Mouse (Mus musculus): ENCODE data around the gene Ftsj1. TPM values are rescaled to one million over a fixed set of nuclear protein-coding genes. Genes with fewer than 3 reads are reported as not detected.
A peak's percentile ranks its signal among the peaks of the same experiment; 100 is the strongest.

Ftsj1 gene
- polyA plus RNA-seq, 1 experiment from 2014 or later, result 42.2 TPM

DNA sequence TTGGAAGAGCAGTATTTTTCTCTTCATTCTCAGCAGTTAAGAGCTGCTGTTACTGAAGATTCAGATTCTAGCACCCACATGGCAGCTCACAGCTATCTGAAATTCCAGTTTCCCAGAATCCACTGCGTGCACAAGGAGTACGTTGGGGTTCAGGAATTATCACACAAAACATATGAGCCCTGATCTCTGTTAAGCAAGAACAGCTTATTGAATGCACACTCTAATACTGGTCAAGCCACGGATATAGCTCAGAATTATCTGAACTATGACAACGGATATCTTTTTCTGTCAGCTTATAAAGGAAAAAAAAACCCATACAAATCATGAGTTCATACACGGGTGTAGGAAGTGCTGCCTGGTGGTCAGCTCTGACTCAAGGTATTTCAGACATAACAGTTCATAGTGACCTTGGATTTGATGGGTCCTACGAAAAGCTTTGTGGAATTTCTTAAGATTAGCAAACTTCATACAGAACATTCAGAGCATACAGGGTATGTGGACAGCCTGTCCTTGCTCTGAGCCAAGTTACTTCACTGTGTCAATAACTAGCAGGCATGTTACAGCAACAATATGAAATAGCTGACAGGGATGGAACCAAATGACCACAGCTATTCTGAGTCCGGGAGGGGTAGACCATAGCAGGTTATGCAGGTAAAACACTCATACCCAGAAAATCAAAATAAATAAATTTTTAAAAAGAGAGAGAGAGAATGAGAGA, 40.6 kb downstream of the Ftsj1 start:
- no peak overlapping the region for H3K27ac ChIP-seq
- H3K36me3 ChIP-seq, result no peaks in the 10 kb centered on the region
- no peak for ATAC-seq
- WGBS (ENCODE audit: insufficient replicate concordance), result 51% methylated on average over 7 of the region's 7 CpGs
- no peak overlapping the region for H3K9ac ChIP-seq
- H3K4me3 ChIP-seq, result no peak overlapping the region
- H3K4me1 ChIP-seq, result peaks cover 7% of the 10 kb centered on the region; the same call in 1 of the 2 replicates
- H3K4me2 ChIP-seq, result no peak overlapping the region
- no peaks in the 10 kb centered on the region for H3K9me3 ChIP-seq (replicated peaks)
- peaks cover 16% of the 10 kb centered on the region for H3K27me3 ChIP-seq (replicated peaks)

DNA sequence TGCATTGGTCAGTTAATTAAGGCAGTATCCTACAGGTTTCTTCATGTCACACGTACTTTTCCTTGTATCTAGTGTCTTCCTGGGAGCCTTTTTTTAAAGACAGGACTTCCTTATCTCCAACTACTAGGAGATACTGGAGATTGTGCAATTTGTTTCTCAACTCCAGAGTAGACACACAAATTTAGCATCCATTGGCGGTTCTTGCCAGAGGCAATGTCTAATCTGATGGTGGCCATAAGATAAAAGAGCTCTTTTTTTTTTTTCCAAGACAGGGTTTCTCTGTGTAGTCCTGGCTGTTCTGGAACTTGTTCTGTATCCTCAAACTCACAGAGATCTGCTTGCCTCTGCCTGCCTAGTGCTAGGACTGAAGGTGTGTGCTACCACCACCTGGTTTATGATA, 42.5 kb downstream of the Ftsj1 start:
- Histone ChIP-seq H3K4me3 (no peak overlapping the region), H3K4me1 (peaks cover 7% of the 10 kb centered on the region; the same call in 1 of the 2 replicates), H3K4me2 (no peak overlapping the region), H3K27me3 (replicated peaks) (peaks cover 33% of the 10 kb centered on the region), H3K36me3 (no peaks in the 10 kb centered on the region), H3K27ac (no peak overlapping the region), H3K9me3 (replicated peaks) (no peaks in the 10 kb centered on the region), H3K9ac (no peak overlapping the region)
- 34% methylated on average over 2 of the region's 2 CpGs for WGBS (ENCODE audit: insufficient replicate concordance)
- no peak for ATAC-seq

DNA sequence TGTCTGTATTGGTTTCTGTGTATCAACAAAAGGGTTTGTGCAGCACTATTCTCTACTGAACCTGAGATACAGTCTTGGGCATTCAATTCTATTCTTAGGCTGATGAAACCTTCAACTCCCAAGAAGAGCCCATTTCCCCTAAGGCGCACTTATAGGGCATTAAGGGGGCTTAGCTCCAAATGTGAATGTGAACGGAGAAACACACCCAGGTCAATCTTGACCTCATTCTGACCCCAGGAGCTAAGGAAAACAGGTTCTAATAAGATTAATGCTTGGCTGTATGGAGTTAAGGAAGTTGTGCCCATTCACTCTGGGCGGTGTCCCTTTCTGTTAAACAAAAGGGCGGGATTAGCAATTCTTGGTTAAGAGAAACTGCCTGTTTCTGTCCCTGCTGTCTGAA, 45.0 kb downstream of the Ftsj1 start:
- H3K9me3 ChIP-seq (replicated peaks), result no peaks in the 10 kb centered on the region
- peak overlapping the region; percentile 71 for H3K4me2 ChIP-seq
- H3K27me3 ChIP-seq (replicated peaks), result peaks cover 37% of the 10 kb centered on the region
- peaks cover 7% of the 10 kb centered on the region; the same call in 1 of the 2 replicates for H3K4me1 ChIP-seq
- no peaks in the 10 kb centered on the region for H3K36me3 ChIP-seq
- WGBS (ENCODE audit: insufficient replicate concordance), result 29% methylated on average over 4 of the region's 4 CpGs
- H3K4me3 ChIP-seq, result no peak overlapping the region
- no peak overlapping the region for H3K9ac ChIP-seq
- no peak for ATAC-seq
- H3K27ac ChIP-seq, result no peak overlapping the region

DNA sequence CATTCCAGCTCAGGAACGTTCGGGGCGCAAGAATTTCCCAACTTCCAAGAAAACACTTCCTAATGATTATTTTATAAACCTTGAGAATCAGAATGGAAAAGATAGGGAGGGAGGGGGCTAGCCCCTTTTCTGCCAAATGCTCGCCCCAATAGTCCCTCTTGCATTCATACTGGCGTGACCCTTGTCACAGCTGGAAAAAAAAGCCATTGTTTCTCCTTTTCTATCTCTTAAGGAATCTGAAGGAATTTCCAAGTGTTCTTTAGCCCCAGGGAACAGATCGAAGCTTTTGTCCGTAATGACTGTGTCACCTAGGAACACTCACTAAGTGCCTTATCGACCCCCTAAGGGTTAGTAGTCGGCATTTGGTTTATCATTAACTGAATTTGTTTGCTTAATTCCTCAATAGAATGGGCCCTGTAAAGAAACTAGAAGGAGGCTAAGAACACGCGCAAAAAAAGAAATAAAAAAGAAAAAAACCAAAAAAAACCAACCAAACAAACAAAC, 45.5 kb downstream of the Ftsj1 start:
- H3K27ac ChIP-seq, result no peak overlapping the region
- no peak overlapping the region; the same call in 1 of the 2 replicates for H3K9ac ChIP-seq
- H3K27me3 ChIP-seq (replicated peaks), result peaks cover 37% of the 10 kb centered on the region
- H3K4me2 ChIP-seq, result peak overlapping the region; percentile 71
- 13% methylated on average over 11 of the region's 11 CpGs for WGBS (ENCODE audit: insufficient replicate concordance)
- no peak for ATAC-seq
- H3K36me3 ChIP-seq, result no peaks in the 10 kb centered on the region
- peaks cover 7% of the 10 kb centered on the region; the same call in 1 of the 2 replicates for H3K4me1 ChIP-seq
- H3K4me3 ChIP-seq, result peak overlapping the region; percentile 50
- no peaks in the 10 kb centered on the region for H3K9me3 ChIP-seq (replicated peaks)

DNA sequence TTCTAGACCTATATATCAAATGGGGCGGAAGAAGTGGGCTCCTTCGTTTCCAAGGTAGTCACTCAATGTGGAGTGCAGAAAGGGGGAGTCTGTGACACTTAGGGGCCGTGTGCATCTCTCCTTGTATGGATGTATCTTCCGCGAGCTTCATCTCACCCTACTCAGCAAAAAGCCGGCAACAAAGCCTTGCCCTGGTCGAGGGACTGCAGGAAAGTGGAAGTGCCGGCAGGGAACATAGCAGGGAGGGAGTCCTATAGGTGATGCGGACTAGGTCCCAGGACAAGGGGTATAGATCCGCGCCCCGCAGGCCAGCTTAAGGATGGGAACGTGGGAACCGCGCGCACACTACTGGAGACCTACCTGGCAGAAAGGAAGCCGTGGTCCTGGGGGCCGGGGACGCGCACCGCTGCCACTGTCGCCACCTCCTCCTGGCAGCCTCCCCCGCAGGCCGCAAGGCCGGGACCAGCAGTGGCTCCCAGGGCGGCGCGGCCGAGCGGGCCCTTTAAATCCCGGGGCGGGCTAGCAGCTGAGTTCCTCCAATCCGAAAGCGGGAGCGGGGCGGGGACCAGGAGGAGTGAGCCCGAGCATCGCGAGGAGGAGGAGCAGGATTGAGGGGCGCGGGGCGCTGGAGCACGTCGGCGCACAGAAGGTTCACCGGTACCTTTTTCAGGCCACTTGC, 46.1 kb downstream of the Ftsj1 start, which contains the start of gene Porcn:
Porcn (minus strand) TSS at position 511 of the 679 bp plus-strand sequence.
- Histone ChIP-seq H3K4me3 (peak within 1 kb of the TSS; percentile 50), H3K27ac (no peak within 1 kb of the TSS), H3K4me1 (peaks cover 7% of the 10 kb centered on the region; the same call in 1 of the 2 replicates), H3K27me3 (replicated peaks) (peaks cover 37% of the 10 kb centered on the region), H3K9ac (peak within 1 kb of the TSS; percentile 64), H3K9me3 (replicated peaks) (no peaks in the 10 kb centered on the region), H3K4me2 (peak within 1 kb of the TSS; percentile 71), H3K36me3 (no peaks in the 10 kb centered on the region)
- peak; percentile 88 for ATAC-seq
- WGBS (ENCODE audit: insufficient replicate concordance), result 9% methylated on average over 41 of the region's 46 CpGs

DNA sequence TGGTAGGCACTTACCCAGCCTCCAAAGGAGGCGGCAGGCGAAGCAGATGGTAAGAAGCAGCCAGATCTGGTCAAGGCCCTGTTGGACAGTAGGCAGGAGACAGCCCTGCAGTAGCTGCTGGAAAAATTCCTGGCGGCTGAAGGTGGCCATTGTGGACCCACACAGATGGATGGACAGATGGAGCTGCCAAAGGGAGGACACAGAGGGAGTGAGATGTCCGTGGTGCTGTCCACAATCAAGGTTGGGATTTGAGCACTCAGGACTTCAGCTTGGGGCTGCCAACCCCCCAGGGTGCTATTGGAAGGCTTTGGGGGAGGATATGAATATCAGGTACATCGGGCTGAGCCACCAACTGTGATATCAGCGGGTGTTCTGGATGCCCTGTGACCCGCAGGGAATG, 46.7 kb downstream of the Ftsj1 start:
- Histone ChIP-seq H3K9me3 (replicated peaks) (no peaks in the 10 kb centered on the region), H3K27me3 (replicated peaks) (peaks cover 33% of the 10 kb centered on the region), H3K27ac (no peak overlapping the region), H3K4me2 (peak overlapping the region; percentile 71), H3K36me3 (no peaks in the 10 kb centered on the region), H3K9ac (no peak overlapping the region), H3K4me3 (peak overlapping the region; percentile 50; the same call in 1 of the 2 replicates), H3K4me1 (peaks cover 7% of the 10 kb centered on the region; the same call in 1 of the 2 replicates)
- WGBS (ENCODE audit: insufficient replicate concordance), result 27% methylated on average over 7 of the region's 7 CpGs
- no peak for ATAC-seq

DNA sequence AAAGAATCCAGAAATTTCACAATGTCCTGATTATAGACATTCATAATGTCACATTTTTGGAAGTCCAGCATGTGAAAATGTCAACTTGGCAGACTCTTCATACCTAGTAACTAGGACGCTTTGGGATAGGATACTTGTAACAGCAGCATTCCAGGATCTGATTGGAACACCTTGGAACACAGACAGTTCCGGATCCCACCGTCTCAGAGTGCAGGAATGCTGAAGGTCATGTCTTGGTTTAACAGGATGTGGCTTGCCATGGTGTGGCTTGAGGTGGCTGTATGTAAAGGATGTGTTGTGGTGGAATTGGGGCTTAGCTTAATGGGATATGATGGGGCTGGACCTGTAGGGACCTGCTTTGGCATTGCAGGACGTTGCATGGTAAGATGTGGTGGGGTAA, 47.1 kb downstream of the Ftsj1 start:
- H3K9me3 ChIP-seq (replicated peaks), result no peaks in the 10 kb centered on the region
- no peak for ATAC-seq
- no peak overlapping the region for H3K9ac ChIP-seq
- WGBS (ENCODE audit: insufficient replicate concordance), result 54% methylated on average over 4 of the region's 4 CpGs
- no peak overlapping the region for H3K4me3 ChIP-seq
- no peaks in the 10 kb centered on the region for H3K36me3 ChIP-seq
- H3K4me1 ChIP-seq, result peaks cover 7% of the 10 kb centered on the region; the same call in 1 of the 2 replicates
- peaks cover 33% of the 10 kb centered on the region for H3K27me3 ChIP-seq (replicated peaks)
- no peak overlapping the region for H3K4me2 ChIP-seq
- H3K27ac ChIP-seq, result no peak overlapping the region

DNA sequence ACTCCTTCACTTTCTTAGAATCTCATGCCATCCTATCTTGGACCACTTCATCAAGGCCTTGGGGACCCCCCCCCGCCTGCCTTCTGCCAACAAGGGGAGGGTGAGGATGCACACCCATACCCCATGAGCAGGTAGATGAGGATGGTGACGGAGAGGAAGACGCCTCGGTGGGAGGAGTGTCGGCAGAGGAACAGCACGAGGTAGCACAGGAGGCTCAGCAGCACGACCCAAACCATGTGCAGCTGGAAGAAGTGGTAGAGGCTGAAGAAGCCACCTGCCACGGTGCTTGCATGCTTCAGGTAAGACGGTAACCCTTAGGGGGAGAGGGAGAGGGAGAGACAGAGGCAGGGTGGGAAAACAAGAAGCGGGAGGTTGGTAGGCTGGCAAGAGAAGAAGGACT, 48.1 kb downstream of the Ftsj1 start:
- H3K27ac ChIP-seq, result no peak overlapping the region
- no peaks in the 10 kb centered on the region for H3K36me3 ChIP-seq
- no peak for ATAC-seq
- no peaks in the 10 kb centered on the region for H3K9me3 ChIP-seq (replicated peaks)
- no peak overlapping the region for H3K4me2 ChIP-seq
- H3K9ac ChIP-seq, result no peak overlapping the region
- peaks cover 7% of the 10 kb centered on the region; the same call in 1 of the 2 replicates for H3K4me1 ChIP-seq
- H3K27me3 ChIP-seq (replicated peaks), result peaks cover 33% of the 10 kb centered on the region
- 66% methylated on average over 10 of the region's 10 CpGs for WGBS (ENCODE audit: insufficient replicate concordance)
- no peak overlapping the region for H3K4me3 ChIP-seq

DNA sequence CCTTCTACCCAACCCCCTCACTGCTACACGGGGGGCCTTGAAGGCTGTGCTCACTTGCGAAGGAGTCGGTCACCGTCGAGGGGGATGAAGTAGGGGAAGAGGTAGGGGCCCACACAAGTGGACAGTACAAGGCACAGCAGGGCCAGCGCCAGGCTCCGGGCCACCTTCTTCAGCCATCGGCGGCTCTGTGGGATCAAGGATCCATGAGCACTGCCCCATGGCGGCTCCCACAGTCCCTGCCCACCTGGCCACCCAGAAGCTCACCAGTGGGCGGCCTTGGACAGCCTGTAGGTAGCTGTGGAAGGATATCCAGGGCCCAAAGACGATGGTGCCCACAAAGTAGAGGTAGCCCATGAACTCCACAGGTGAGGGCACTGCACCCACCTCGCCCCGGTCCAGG, 49.1 kb downstream of the Ftsj1 start:
- H3K27me3 ChIP-seq (replicated peaks), result peaks cover 33% of the 10 kb centered on the region
- ATAC-seq, result no peak
- no peak overlapping the region for H3K4me2 ChIP-seq
- H3K4me1 ChIP-seq, result peaks cover 7% of the 10 kb centered on the region; the same call in 1 of the 2 replicates
- WGBS (ENCODE audit: insufficient replicate concordance), result 75% methylated on average over 13 of the region's 14 CpGs
- H3K9me3 ChIP-seq (replicated peaks), result no peaks in the 10 kb centered on the region
- no peak overlapping the region for H3K4me3 ChIP-seq
- H3K9ac ChIP-seq, result no peak overlapping the region
- no peak overlapping the region for H3K27ac ChIP-seq
- H3K36me3 ChIP-seq, result no peaks in the 10 kb centered on the region

DNA sequence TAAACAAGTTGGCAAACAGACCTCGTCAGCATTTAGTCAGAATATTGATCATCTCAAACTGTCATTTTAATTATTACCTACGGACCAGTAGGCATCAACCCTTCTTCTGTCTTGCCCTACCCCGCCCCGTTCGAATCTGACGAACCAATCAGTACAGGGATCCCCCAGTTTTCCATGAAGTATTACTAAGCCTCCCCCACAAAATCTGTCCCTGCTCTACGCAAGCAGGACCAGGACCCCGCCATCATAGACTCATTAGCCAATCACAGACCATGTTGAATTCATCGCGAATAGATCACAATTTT, 58.8 kb downstream of the Ftsj1 start, which contains the start of gene Ebp:
Ebp (minus strand) TSS at position 94 of the 305 bp plus-strand sequence.
- H3K4me2 ChIP-seq, result peak within 1 kb of the TSS; percentile 79
- H3K36me3 ChIP-seq, result 0 out of 2 replicates have a peak, but pooled peaks cover 3% of the 10 kb centered on the region
- WGBS (ENCODE audit: insufficient replicate concordance), result 16% methylated on average over 10 of the region's 10 CpGs
- peaks cover 9% of the 10 kb centered on the region for H3K4me1 ChIP-seq
- peak; percentile 2; the same call in 1 of the 2 replicates for ATAC-seq
- peak within 1 kb of the TSS; percentile 80 for H3K27ac ChIP-seq
- no peaks in the 10 kb centered on the region for H3K27me3 ChIP-seq (replicated peaks)
- H3K4me3 ChIP-seq, result peak within 1 kb of the TSS; percentile 73
- H3K9me3 ChIP-seq (replicated peaks), result no peaks in the 10 kb centered on the region
- peak within 1 kb of the TSS; percentile 82 for H3K9ac ChIP-seq

DNA sequence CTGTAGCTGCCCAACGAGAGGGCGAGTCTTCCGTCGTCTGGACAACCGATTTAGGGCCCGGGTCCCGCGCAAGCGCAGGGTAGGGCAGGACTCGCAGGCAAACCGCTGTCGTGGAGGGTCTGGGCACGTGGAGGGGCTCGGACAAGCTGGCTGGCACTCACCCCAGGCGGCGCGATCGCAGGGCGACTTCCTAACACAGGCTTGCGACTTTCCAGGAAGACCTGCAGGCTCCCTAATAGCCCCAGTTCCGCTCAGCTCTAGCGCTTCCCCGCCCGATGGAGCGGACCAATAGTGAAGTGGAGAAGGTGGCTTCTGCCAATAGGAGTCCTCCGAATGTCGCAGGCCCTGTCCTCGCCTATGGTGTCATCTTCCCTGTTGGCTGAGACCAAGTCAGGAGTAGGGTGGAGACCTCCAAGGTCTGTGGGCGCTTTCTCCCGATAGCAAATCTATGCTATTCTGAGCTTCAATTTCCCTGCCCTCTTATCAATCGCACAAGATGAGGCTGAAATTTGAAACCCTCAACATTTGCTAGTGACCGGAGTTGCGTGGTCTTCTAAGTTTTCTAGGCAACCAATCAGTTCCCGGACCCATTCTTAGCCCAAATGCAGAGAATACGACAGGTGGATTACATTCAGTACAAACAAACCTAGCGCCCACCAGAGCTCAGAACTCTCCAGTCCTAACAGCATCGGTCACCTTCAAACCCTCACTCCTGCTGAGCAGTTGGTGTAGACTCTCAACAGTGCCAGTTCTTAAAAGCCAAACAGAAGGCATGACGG, 59.4 kb downstream of the Ftsj1 start:
- H3K9ac ChIP-seq, result peak overlapping the region; percentile 82
- H3K4me2 ChIP-seq, result peak overlapping the region; percentile 79
- peak overlapping the region; percentile 73 for H3K4me3 ChIP-seq
- 7% methylated on average over 38 of the region's 38 CpGs for WGBS (ENCODE audit: insufficient replicate concordance)
- H3K4me1 ChIP-seq, result peaks cover 9% of the 10 kb centered on the region
- H3K9me3 ChIP-seq (replicated peaks), result no peaks in the 10 kb centered on the region
- peak overlapping the region; percentile 80 for H3K27ac ChIP-seq
- peak; percentile 99 for ATAC-seq
- H3K27me3 ChIP-seq (replicated peaks), result no peaks in the 10 kb centered on the region
- H3K36me3 ChIP-seq, result 0 out of 2 replicates have a peak, but pooled peaks cover 5% of the 10 kb centered on the region
